Mouse (Mus musculus) myocyte (in vitro differentiated cells): ENCODE data around the gene Pop4. TPM values are rescaled to one million over a fixed set of nuclear protein-coding genes. Genes with fewer than 3 reads are reported as not detected.

Experiments
- H3K27me3 ChIP-seq: one replicate; pipeline ENCODE4 v1.6.1; 2011; ENCODE audit not compliant: control insufficient read depth, insufficient read depth, insufficient read length
- H3K36me3 ChIP-seq: one replicate; pipeline ENCODE4 v1.6.1; 2011; ENCODE audit not compliant: control insufficient read depth, insufficient read depth
- H3K4me2 ChIP-seq: one replicate; pipeline ENCODE4 v1.6.1; 2011; ENCODE audit warnings: low read depth, control low read depth
- H3K4me3 ChIP-seq: one replicate; pipeline ENCODE4 v1.5.1; 2011; ENCODE audit warnings: mild to moderate bottlenecking, control low read depth, moderate library complexity
- H3K79me2 ChIP-seq: one replicate; pipeline ENCODE4 v1.6.1; 2011; ENCODE audit not compliant: control insufficient read depth, insufficient read depth
- H3ac ChIP-seq: one replicate; pipeline ENCODE4 v1.6.1; 2011; ENCODE audit not compliant: control insufficient read depth, insufficient read length
- CEBPB ChIP-seq: IDR thresholded peaks from 2 replicates; pipeline ENCODE4 v1.6.1; 2011; ENCODE audit warnings: mild to moderate bottlenecking, moderate library complexity; ENCODE audit not compliant: poor library complexity, insufficient read depth, severe bottlenecking
- E2F4 ChIP-seq: IDR thresholded peaks from one replicate; pipeline ENCODE4 v1.6.1; 2011; ENCODE audit warnings: mild to moderate bottlenecking, control low read depth, moderate library complexity; ENCODE audit not compliant: insufficient read depth
- MAX ChIP-seq: IDR thresholded peaks from one replicate; pipeline ENCODE4 v1.6.1; 2011; ENCODE audit warnings: low read depth, mild to moderate bottlenecking, control low read depth
- MYOD1 ChIP-seq, 3 experiments: IDR thresholded peaks; one replicate each; pipeline ENCODE4 v1.6.1; 2011; ENCODE audit warnings: control low read depth in 2 of 3, low read depth in 2 of 3, mild to moderate bottlenecking in 2 of 3, moderate library complexity in 1 of 3; ENCODE audit not compliant: insufficient read length in 2 of 3, control insufficient read depth in 1 of 3
- MYOG ChIP-seq, 3 experiments: IDR thresholded peaks; one replicate each; pipeline ENCODE4 v1.6.1; 2011; ENCODE audit warnings: control low read depth in 2 of 3, low read depth in 2 of 3, mild to moderate bottlenecking in 2 of 3; ENCODE audit not compliant: insufficient read length in 2 of 3, control insufficient read depth in 1 of 3, insufficient read depth in 1 of 3
- POLR2A ChIP-seq: IDR thresholded peaks from one replicate; pipeline ENCODE4 v1.6.1; 2011; ENCODE audit warnings: low read depth, mild to moderate bottlenecking, control low read depth, moderate library complexity; ENCODE audit not compliant: insufficient read length
- POLR2AphosphoS2 ChIP-seq: IDR thresholded peaks from one replicate; pipeline ENCODE4 v1.6.1; 2011; ENCODE audit warnings: low read depth, control low read depth; ENCODE audit not compliant: insufficient read length
- REST ChIP-seq: IDR thresholded peaks from one replicate; pipeline ENCODE4 v1.6.1; 2011; ENCODE audit warnings: mild to moderate bottlenecking, control low read depth, moderate library complexity; ENCODE audit not compliant: insufficient read depth, insufficient read length
- SRF ChIP-seq: IDR thresholded peaks from one replicate; pipeline ENCODE4 v1.6.1; 2011; ENCODE audit warnings: low read depth; ENCODE audit not compliant: control insufficient read depth, insufficient read length
- TCF12 ChIP-seq: IDR thresholded peaks from one replicate; pipeline ENCODE4 v1.6.1; 2011; ENCODE audit warnings: mild to moderate bottlenecking, control low read depth; ENCODE audit not compliant: poor library complexity, insufficient read depth, severe bottlenecking
- TCF3 ChIP-seq: IDR thresholded peaks from one replicate; pipeline ENCODE4 v1.6.1; 2011; ENCODE audit warnings: low read depth, control low read depth; ENCODE audit not compliant: insufficient read length
- USF1 ChIP-seq: IDR thresholded peaks from one replicate; pipeline ENCODE4 v1.6.1; 2011; ENCODE audit warnings: low read depth, mild to moderate bottlenecking, control low read depth, moderate library complexity
- polyA plus RNA-seq: library from polyadenylated mRNA; unstranded; fragments of >200 nt; fragmentation: generic; extraction: Trizol; gene quantifications from one replicate; pipeline ENCODE4 v1.2.1, GENCODE M21; 2012; ENCODE audit warnings: missing spikeins

Gene Pop4
- polyA plus RNA-seq, 1 experiment: 10.0 TPM

GRCm38 (mm10) chr7:38271511-38271811, 238 bp upstream of the Pop4 start:
- Histone ChIP-seq H3K79me2 (peaks cover 22% of the 10 kb centered on the region), H3K36me3 (peaks cover 6% of the 10 kb centered on the region), H3K4me3 (peak overlapping the region; percentile 85), H3ac (peak overlapping the region; percentile 70), H3K4me2 (peak overlapping the region; percentile 69), H3K27me3 (no peaks in the 10 kb centered on the region)
- TF ChIP-seq MYOD1 (IDR thresholded peaks at IDR 0.05; ENCODE audit: control insufficient read depth in 1 of 3, insufficient read length in 2 of 3, low read depth in 2 of 3): no peak
- TF ChIP-seq CEBPB: no peak
- TF ChIP-seq TCF12: no peak
- TF ChIP-seq POLR2A: no peak
- no peak for TF ChIP-seq USF1
- no peak for TF ChIP-seq E2F4
- TF ChIP-seq POLR2AphosphoS2: no peak
- TF ChIP-seq TCF3: no peak
- no peak for TF ChIP-seq MYOG (IDR thresholded peaks at IDR 0.05; ENCODE audit: control insufficient read depth in 1 of 3, insufficient read depth in 1 of 3, insufficient read length in 2 of 3, low read depth in 2 of 3)
- no peak for TF ChIP-seq SRF

DNA sequence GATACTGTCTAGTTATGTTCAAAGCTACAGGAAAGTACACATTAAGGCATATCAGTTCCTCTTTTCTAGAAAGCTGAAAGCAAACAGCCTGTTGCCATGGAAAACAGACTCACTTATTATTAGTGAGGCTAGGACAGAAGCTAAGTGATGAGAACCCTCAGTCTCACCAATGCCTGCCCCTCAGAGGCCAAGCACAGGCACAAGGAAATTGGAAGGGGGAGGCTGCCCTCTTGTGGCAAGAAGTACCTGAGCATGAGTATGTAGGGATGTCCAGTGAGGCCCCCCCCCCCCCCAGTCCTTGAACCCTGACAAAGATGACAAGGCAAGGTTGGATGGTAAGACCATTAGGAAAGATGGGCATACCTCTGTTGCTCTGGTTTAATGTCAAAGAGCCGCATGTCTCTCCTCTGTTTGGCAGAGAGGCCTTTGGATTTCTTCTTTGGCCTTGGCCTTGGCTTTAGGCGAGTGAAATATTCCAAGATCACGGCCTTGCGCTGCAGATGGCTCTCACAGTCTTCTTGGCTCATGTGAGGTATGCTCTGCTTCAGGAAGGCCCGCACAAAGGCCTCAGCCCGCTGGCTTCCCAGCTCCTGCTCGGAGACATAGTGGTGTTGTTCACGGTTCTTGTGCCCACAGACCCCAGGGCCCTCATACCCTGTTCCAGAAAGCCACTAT, 4.1 kb downstream of the Pop4 start:
- no peak for TF ChIP-seq USF1
- Histone ChIP-seq H3K4me3 (no peak overlapping the region), H3ac (no peak overlapping the region), H3K36me3 (peaks cover 15% of the 10 kb centered on the region), H3K27me3 (no peaks in the 10 kb centered on the region), H3K4me2 (no peak overlapping the region), H3K79me2 (peaks cover 22% of the 10 kb centered on the region)

DNA sequence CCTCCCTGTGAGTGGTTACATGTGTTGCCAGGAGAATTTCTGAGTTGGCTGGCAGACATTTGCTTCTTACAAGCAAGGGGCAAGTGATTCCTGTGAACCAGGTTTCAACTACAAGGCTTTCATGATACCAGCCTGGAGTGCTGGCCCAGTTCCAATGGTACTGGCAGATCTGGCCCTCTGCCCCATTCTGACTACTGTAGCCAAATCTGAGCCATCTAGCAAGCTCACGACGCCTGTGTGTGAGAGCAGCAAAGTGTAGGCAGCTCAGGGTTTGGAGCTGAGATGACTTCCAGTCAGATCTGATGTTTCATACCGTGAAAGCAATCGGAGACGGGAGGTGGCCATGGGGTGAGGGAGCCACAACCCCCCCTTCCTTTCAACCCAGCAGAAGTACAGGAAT, 8.8 kb downstream of the Pop4 start:
- peaks cover 15% of the 10 kb centered on the region for H3K36me3 ChIP-seq
- H3ac ChIP-seq: no peak overlapping the region
- no peak overlapping the region for H3K4me2 ChIP-seq
- TF ChIP-seq CEBPB (no peak), MAX (no peak), REST (no peak), POLR2AphosphoS2 (no peak), MYOD1 (IDR thresholded peaks at IDR 0.05; ENCODE audit: control insufficient read depth in 1 of 3, insufficient read length in 2 of 3, low read depth in 2 of 3) (no peak), TCF3 (no peak), TCF12 (no peak), MYOG (IDR thresholded peaks at IDR 0.05; ENCODE audit: control insufficient read depth in 1 of 3, insufficient read depth in 1 of 3, insufficient read length in 2 of 3, low read depth in 2 of 3) (no peak), POLR2A (no peak), SRF (no peak), USF1 (no peak), E2F4 (no peak)
- no peak overlapping the region for H3K4me3 ChIP-seq
- H3K27me3 ChIP-seq: no peaks in the 10 kb centered on the region
- H3K79me2 ChIP-seq: no peaks in the 10 kb centered on the region

GRCm38 (mm10) chr7:38259631-38260030, 11.6 kb downstream of the Pop4 start:
- Histone ChIP-seq H3K36me3 (peaks cover 6% of the 10 kb centered on the region), H3K27me3 (no peaks in the 10 kb centered on the region), H3ac (no peak overlapping the region), H3K4me3 (no peak overlapping the region), H3K4me2 (no peak overlapping the region), H3K79me2 (no peaks in the 10 kb centered on the region)
- TF ChIP-seq TCF12 (no peak), MYOG (IDR thresholded peaks at IDR 0.05; ENCODE audit: control insufficient read depth in 1 of 3, insufficient read depth in 1 of 3, insufficient read length in 2 of 3, low read depth in 2 of 3) (no peak), SRF (no peak), CEBPB (no peak), POLR2AphosphoS2 (no peak), REST (no peak)

DNA sequence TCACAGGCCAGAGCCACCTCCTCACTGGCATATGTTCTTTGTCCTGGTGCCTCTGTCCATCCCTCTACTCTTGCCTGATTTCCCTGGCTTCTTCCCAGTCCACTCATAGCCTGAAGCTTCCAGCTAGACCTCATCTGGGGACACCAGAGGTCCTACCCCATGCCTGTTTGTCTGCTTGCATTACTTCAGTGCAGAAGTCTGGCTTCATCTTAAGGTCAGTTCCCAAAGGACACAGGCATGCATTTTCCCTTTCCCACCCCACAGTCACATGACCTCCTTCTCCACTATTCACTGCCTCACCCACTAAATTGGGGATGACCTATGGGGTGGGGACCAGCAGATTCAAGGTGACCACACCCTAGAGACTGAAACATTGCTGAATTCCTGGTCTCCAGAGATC, 17.8 kb downstream of the Pop4 start:
- Histone ChIP-seq H3K36me3 (no peaks in the 10 kb centered on the region), H3K4me2 (no peak overlapping the region), H3ac (no peak overlapping the region), H3K79me2 (no peaks in the 10 kb centered on the region), H3K4me3 (no peak overlapping the region), H3K27me3 (no peaks in the 10 kb centered on the region)
- TF ChIP-seq POLR2AphosphoS2: no peak
- TF ChIP-seq SRF: no peak
- no peak for TF ChIP-seq REST
